Mouse (Mus musculus) left cerebral cortex, postnatal 25 days (tissue): ENCODE data around the gene Sgpp1. TPM values are rescaled to one million over a fixed set of nuclear protein-coding genes. Genes with fewer than 3 reads are reported as not detected.
"Not testable (repeated sequence)": the region's sequence is repeated elsewhere in the genome, so short reads cannot be mapped to it uniquely, and the experiment has no call there.

ENCODE experiments used
- DNase-seq, 2 experiments: peaks; one replicate each; pipeline ENCODE4 v3.0.0; 2022; ENCODE audit warnings: low spot score in 2 of 2, mixed read lengths in 1 of 2
- intact Hi-C: fragments of 180-260 bp; cut with DNase I; formaldehyde crosslinking; loops from one replicate; pipeline ENCODE4 v1.15.1; 2025
- total RNA-seq, 2 experiments: library from RNA; stranded (reverse); gene quantifications; 2 replicates each; pipeline ENCODE4 v1.2.3; 2021

Gene Sgpp1
- total RNA-seq, 2 experiments from 2014 or later = 30.2 to 31.4 TPM

- intact Hi-C loops = no loop called here
- DNase-seq = no peak
These were observed 33.3 kb downstream of the Sgpp1 start for GRCm38 (mm10) chr12:75702084-75702738.

- intact Hi-C loops = no loop called here
- peak in 1 of 2 experiments; percentile 25 for DNase-seq
These were observed 34.1 kb downstream of the Sgpp1 start for GRCm38 (mm10) chr12:75701173-75702083.

- intact Hi-C loops = no loop called here
- no peak for DNase-seq
These were observed 36.8 kb downstream of the Sgpp1 start for GRCm38 (mm10) chr12:75698692-75699091.

GRCm38 (mm10) chr12:75695845-75696244 lies 39.7 kb downstream of the Sgpp1 start:
- intact Hi-C loops, DNase-seq: not testable (repeated sequence)

- no peak for DNase-seq
- intact Hi-C loops = no loop called here
These were observed 46.5 kb downstream of the Sgpp1 start for GRCm38 (mm10) chr12:75689003-75689402.

- intact Hi-C loops = no loop called here
- DNase-seq = no peak
These were observed 48.2 kb downstream of the Sgpp1 start for GRCm38 (mm10) chr12:75687314-75687713.

- DNase-seq, intact Hi-C loops: not testable (repeated sequence)
These were observed 51.5 kb downstream of the Sgpp1 start for GRCm38 (mm10) chr12:75684026-75684425.

- DNase-seq = no peak
- intact Hi-C loops = no loop called here
These were observed 51.9 kb downstream of the Sgpp1 start for GRCm38 (mm10) chr12:75683598-75683997.

GRCm38 (mm10) chr12:75682842-75683241 lies 52.7 kb downstream of the Sgpp1 start:
- intact Hi-C loops = no loop called here
- peak in 1 of 2 experiments; percentile 9 for DNase-seq

GRCm38 (mm10) chr12:75681101-75681500 lies 54.4 kb downstream of the Sgpp1 start:
- intact Hi-C loops = no loop called here
- no peak for DNase-seq

GRCm38 (mm10) chr12:75678393-75678792 lies 57.1 kb downstream of the Sgpp1 start:
- no peak for DNase-seq
- intact Hi-C loops = no loop called here

- intact Hi-C loops = no loop called here
These were observed 62.9 kb downstream of the Sgpp1 start for GRCm38 (mm10) chr12:75672630-75673029.

GRCm38 (mm10) chr12:75671759-75672315 lies 63.7 kb downstream of the Sgpp1 start:
- DNase-seq = no peak
- intact Hi-C loops = no loop called here

More at GRCm38 (mm10) chr12:75672630-75673029, 62.9 kb downstream of the Sgpp1 start:
- DNase-seq = no peak

GRCm38 (mm10) chr12:75670611-75671010 lies 64.9 kb downstream of the Sgpp1 start:
- intact Hi-C loops = no loop called here
- no peak for DNase-seq

- DNase-seq = peak; percentile 100
- intact Hi-C loops = loop anchor here (2.0 to 10.0 kb wide), 4 partner anchors 65 to 1345 kb away; partner anchors contain the start of genes Ppp2r5e and Sgpp1
These were observed 66.0 kb downstream of the Sgpp1 start, which contains the start of gene Wdr89 for GRCm38 (mm10) chr12:75669258-75670106. Gene Wdr89 (minus strand): TSS chr12:75669537.

GRCm38 (mm10) chr12:75668916-75669257 lies 66.6 kb downstream of the Sgpp1 start:
- intact Hi-C loops = loop anchor here (2.0 to 10.0 kb wide), 4 partner anchors 66 to 1344 kb away; partner anchors contain the start of genes Ppp2r5e and Sgpp1
- no peak for DNase-seq

GRCm38 (mm10) chr12:75668221-75668620 lies 67.3 kb downstream of the Sgpp1 start:
- intact Hi-C loops = loop anchor here (2.0 to 10.0 kb wide), 4 partner anchors 67 to 1343 kb away; partner anchors contain the start of genes Ppp2r5e and Sgpp1

GRCm38 (mm10) chr12:75666939-75667338 lies 68.6 kb downstream of the Sgpp1 start:
- DNase-seq = no peak
- intact Hi-C loops = loop anchor here (5.0 to 10.0 kb wide), 2 partner anchors 105 to 1342 kb away; no protein-coding TSS in a partner anchor

More at GRCm38 (mm10) chr12:75668221-75668620, 67.3 kb downstream of the Sgpp1 start:
- DNase-seq = no peak

GRCm38 (mm10) chr12:75664516-75664810 lies 71.1 kb downstream of the Sgpp1 start:
- intact Hi-C loops = loop anchor here (10.0 kb wide), 1 partner anchor 1340 kb away; no protein-coding TSS in a partner anchor
- DNase-seq = no peak
